Mouse (Mus musculus): ENCODE data around the gene Gpbp1. TPM values are rescaled to one million over a fixed set of nuclear protein-coding genes. Genes with fewer than 3 reads are reported as not detected.

The Gpbp1 gene
- total and polyA plus RNA-seq, 3 experiments = 4.4 to 50.9 (median 49.1) TPM

DNA sequence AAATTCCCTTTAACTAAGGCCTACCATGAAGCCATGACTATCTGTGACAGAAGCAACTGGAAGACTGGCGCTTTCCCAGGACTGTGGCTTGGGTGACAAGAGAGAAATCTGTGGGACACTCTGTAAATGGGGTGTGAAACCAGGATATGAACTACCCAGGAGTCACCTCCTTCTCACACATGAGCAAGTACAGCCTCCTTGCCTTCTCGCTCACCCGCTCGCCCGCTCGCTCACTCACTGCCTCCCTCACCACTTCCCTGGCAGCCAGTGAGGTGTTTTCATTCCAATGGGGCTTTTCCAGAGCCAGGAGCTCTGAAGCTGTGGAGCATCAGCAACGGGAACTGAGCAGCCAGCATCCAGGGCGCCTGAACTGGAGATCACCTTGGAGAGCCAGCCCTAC, 95.6 kb downstream of the Gpbp1 start:
- H3K27me3 ChIP-seq (ENCODE audit: control insufficient read depth, insufficient read depth, low read length) = no peaks in the 10 kb centered on the region
- no peak for TF ChIP-seq EP300 (IDR thresholded peaks at IDR 0.05; ENCODE audit: insufficient read depth, low read depth, low read length)
- no peak for TF ChIP-seq POLR2A (IDR thresholded peaks at IDR 0.05; ENCODE audit: insufficient read depth, low read depth, low read length)
- no peak for TF ChIP-seq CTCF (IDR thresholded peaks at IDR 0.05)
- H3K9ac ChIP-seq (ENCODE audit: low read depth, low read length) = no peak overlapping the region
- H3K4me1 ChIP-seq (ENCODE audit: control insufficient read depth, insufficient read depth, low read length) = no peaks in the 10 kb centered on the region
- no peak for DNase-seq
- 78% methylated on average over 8 of the region's 8 CpGs for WGBS
- H3K36me3 ChIP-seq (ENCODE audit: control insufficient read depth, insufficient read depth, low read length) = no peaks in the 10 kb centered on the region
- H3K79me2 ChIP-seq (replicated peaks; ENCODE audit: control insufficient read depth, insufficient read depth, low read length) = no peaks in the 10 kb centered on the region
- intact Hi-C loops (cut with DNase I) = no loop called here
- H3K4me3 ChIP-seq = no peak overlapping the region
- no peak overlapping the region for H3K27ac ChIP-seq

DNA sequence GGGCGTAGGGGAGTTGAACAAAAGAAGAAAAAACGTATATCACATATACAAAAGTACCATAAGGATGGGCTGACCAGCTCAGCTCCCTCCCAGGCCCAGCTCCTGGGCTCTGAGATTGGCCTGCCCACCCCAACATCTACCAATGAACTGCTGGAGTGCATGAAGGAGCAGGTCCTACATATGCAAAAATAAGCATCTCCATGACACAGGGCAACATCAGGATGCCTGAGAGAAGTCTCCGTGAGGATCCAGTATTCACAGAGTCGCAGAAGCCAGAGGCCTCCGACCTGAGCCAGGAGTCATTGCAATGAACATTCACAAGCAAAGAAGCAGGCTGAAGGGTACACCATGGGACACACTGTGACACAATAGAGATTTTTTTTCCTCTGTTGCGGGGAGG, 96.5 kb downstream of the Gpbp1 start:
- no peak overlapping the region for H3K27ac ChIP-seq
- no peaks in the 10 kb centered on the region for H3K79me2 ChIP-seq (replicated peaks; ENCODE audit: control insufficient read depth, insufficient read depth, low read length)
- DNase-seq = no peak
- intact Hi-C loops (cut with DNase I) = no loop called here
- no peak overlapping the region for H3K9ac ChIP-seq (ENCODE audit: low read depth, low read length)
- H3K4me3 ChIP-seq = no peak overlapping the region
- H3K27me3 ChIP-seq (ENCODE audit: control insufficient read depth, insufficient read depth, low read length) = no peaks in the 10 kb centered on the region
- TF ChIP-seq POLR2A (IDR thresholded peaks at IDR 0.05; ENCODE audit: insufficient read depth, low read depth, low read length) (no peak), CTCF (IDR thresholded peaks at IDR 0.05) (no peak), EP300 (IDR thresholded peaks at IDR 0.05; ENCODE audit: insufficient read depth, low read depth, low read length) (no peak)
- no peaks in the 10 kb centered on the region for H3K4me1 ChIP-seq (ENCODE audit: control insufficient read depth, insufficient read depth, low read length)
- 87% methylated on average over 6 of the region's 6 CpGs for WGBS
- no peaks in the 10 kb centered on the region for H3K36me3 ChIP-seq (ENCODE audit: control insufficient read depth, insufficient read depth, low read length)

DNA sequence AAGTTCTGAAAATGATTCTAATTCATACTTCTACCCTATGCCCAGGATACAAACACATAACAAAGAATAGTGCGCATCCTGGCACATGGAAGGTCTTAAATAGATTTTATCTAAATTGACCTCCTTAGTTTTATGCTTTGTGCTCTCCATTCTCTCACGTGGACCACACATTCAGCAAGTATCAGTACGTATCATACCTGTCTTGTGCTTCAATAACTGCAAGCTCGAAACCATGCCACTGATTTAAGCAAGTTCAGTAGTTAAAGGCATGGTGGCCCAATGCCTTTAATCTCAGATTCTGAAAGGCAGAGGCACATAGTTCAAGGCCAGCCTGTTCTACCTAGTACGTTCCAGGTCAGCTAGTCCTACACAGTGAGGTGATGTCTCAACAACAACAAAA, 98.5 kb downstream of the Gpbp1 start:
- Histone ChIP-seq H3K36me3 (ENCODE audit: control insufficient read depth, insufficient read depth, low read length) (no peaks in the 10 kb centered on the region), H3K79me2 (replicated peaks; ENCODE audit: control insufficient read depth, insufficient read depth, low read length) (no peaks in the 10 kb centered on the region), H3K9ac (ENCODE audit: low read depth, low read length) (no peak overlapping the region), H3K4me1 (ENCODE audit: control insufficient read depth, insufficient read depth, low read length) (no peaks in the 10 kb centered on the region), H3K27me3 (ENCODE audit: control insufficient read depth, insufficient read depth, low read length) (no peaks in the 10 kb centered on the region), H3K27ac (no peak overlapping the region), H3K4me3 (no peak overlapping the region)
- no peak for DNase-seq
- 93% methylated on average over 5 of the region's 5 CpGs for WGBS
- intact Hi-C loops (cut with DNase I) = no loop called here
- TF ChIP-seq CTCF (IDR thresholded peaks at IDR 0.05) (no peak), POLR2A (IDR thresholded peaks at IDR 0.05; ENCODE audit: insufficient read depth, low read depth, low read length) (no peak), EP300 (IDR thresholded peaks at IDR 0.05; ENCODE audit: insufficient read depth, low read depth, low read length) (no peak)

DNA sequence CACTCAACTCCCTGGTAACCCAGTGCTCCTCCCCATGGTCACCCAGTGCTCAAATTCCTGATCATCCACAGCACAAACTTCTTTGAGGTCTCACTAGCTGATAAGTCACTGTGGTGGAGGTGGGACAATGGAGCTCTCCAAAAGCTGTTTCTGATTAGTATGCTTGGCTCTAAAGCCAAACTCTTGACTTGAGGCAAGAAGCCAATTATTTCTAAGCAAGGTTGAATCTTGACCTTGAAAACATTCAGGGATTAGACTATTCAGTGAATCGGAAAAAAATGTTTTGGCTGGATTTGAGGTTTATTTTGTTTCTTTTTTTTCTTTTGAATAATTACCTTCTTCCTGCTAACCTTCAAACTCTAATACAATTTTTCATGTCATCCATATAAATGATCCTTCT, 98.9 kb downstream of the Gpbp1 start:
- no peaks in the 10 kb centered on the region for H3K36me3 ChIP-seq (ENCODE audit: control insufficient read depth, insufficient read depth, low read length)
- H3K27me3 ChIP-seq (ENCODE audit: control insufficient read depth, insufficient read depth, low read length) = no peaks in the 10 kb centered on the region
- H3K27ac ChIP-seq = no peak overlapping the region
- no peak overlapping the region for H3K9ac ChIP-seq (ENCODE audit: low read depth, low read length)
- WGBS = 40% methylated on average over 1 of the region's 1 CpGs
- intact Hi-C loops (cut with DNase I) = no loop called here
- no peak for DNase-seq
- no peak overlapping the region for H3K4me3 ChIP-seq
- TF ChIP-seq EP300 (IDR thresholded peaks at IDR 0.05; ENCODE audit: insufficient read depth, low read depth, low read length) (no peak), CTCF (IDR thresholded peaks at IDR 0.05) (no peak), POLR2A (IDR thresholded peaks at IDR 0.05; ENCODE audit: insufficient read depth, low read depth, low read length) (no peak)
- H3K4me1 ChIP-seq (ENCODE audit: control insufficient read depth, insufficient read depth, low read length) = no peaks in the 10 kb centered on the region
- H3K79me2 ChIP-seq (replicated peaks; ENCODE audit: control insufficient read depth, insufficient read depth, low read length) = no peaks in the 10 kb centered on the region

DNA sequence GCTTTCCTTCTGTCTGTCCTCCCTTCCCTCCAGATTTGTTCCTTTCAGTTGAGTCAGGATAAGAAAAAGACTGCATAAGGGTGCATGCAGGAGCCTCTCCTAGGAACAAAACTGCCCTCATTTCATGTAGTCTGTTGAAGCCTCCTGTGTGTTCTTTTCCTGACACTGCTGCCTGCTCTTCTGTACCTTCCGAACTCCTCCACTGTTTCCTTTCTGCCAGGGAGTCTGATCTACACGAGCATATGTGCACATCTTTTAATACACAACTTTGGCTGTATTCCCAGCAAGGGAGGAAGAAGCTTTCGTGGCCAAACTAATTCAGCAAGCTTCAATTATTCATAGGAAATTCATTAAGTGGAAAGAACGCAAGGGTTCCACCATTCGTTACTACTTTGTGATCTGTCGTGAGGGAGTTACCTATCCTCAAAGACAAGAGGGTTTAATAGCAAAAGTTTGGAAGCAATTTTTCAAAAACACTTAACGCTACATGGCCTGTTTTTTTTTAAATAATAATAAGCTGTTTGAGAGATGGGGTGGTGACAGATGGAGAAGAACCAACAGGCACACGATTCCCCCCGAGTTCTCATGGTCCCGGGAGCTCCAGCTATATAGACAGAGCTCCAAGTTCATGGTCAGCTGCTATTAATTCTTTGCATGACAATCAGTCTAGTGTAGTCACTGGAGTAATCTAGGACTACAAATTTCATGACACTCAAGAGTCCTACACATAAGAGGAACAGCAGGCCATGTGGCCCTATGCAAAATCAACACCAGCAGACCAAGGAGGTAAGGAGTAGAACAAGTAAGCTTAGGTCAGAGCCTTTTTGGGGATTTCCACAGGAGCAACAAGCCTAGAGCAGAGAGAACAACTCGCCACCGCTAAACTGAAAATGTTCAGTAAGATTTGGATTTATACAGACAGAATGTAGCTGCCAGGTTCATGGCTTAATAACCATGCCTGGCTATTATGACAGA, 105.6 kb downstream of the Gpbp1 start:
- H3K36me3 ChIP-seq (ENCODE audit: control insufficient read depth, insufficient read depth, low read length) = no peaks in the 10 kb centered on the region
- H3K27ac ChIP-seq = no peak overlapping the region
- H3K9ac ChIP-seq (ENCODE audit: low read depth, low read length) = no peak overlapping the region
- intact Hi-C loops (cut with DNase I) = no loop called here
- TF ChIP-seq POLR2A (IDR thresholded peaks at IDR 0.05; ENCODE audit: insufficient read depth, low read depth, low read length) (no peak), CTCF (IDR thresholded peaks at IDR 0.05) (no peak), EP300 (IDR thresholded peaks at IDR 0.05; ENCODE audit: insufficient read depth, low read depth, low read length) (no peak)
- H3K79me2 ChIP-seq (replicated peaks; ENCODE audit: control insufficient read depth, insufficient read depth, low read length) = no peaks in the 10 kb centered on the region
- no peak overlapping the region for H3K4me3 ChIP-seq
- 54% methylated on average over 12 of the region's 12 CpGs for WGBS
- no peaks in the 10 kb centered on the region for H3K4me1 ChIP-seq (ENCODE audit: control insufficient read depth, insufficient read depth, low read length)
- no peaks in the 10 kb centered on the region for H3K27me3 ChIP-seq (ENCODE audit: control insufficient read depth, insufficient read depth, low read length)
- no peak for DNase-seq

Other genes with a start within 250 kb of the Gpbp1 start
- gene Actbl2, start 235.1 kb downstream of the Gpbp1 start, total RNA-seq (2021) = not detected
- not detected in 2 replicates for gene Actbl2, start 235.1 kb downstream of the Gpbp1 start, polyA plus RNA-seq (2012; rRNA removed)
- gene Gm49496, start 59.8 kb upstream of the Gpbp1 start, total RNA-seq (2021) = not detected
- not detected in 2 replicates for gene Gm49496, start 59.8 kb upstream of the Gpbp1 start, polyA plus RNA-seq (2012; rRNA removed)
- gene Gm10198, start 102.7 kb upstream of the Gpbp1 start, total RNA-seq (2021) = not detected
- not detected in 2 replicates for gene Gm10198, start 102.7 kb upstream of the Gpbp1 start, polyA plus RNA-seq (2012; rRNA removed)
- gene Mier3, start 190.9 kb upstream of the Gpbp1 start, total RNA-seq (2021) = 10 to 100 TPM; 13.1 to 14.6 TPM
- 3.3 and 5.2 TPM in 2 replicates for gene Mier3, start 190.9 kb upstream of the Gpbp1 start, polyA plus RNA-seq (2012; rRNA removed)

All from heart, adult 2 months (tissue).